Comparison of ENCODE assay signal across 11 mouse cellular contexts in the genomic region with DNA sequence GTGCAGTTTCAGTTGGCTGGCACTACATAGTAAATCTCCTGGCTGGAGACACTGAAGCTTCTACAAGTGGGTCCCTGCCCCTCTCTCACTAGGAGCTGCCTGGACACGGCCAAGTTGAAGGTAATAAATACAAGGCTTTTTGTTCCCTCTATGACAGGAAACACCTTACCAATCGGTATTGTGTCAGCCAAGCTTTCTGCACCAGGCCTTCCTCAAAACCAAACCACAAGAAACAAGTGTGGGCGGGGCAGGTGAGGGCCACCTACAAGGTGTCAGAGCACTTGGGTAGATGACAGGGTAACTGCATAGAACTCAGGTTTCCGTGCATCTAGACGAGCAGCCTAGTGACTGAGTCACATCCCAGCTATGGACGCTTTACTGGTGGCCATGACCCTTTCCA. TPM values are rescaled to one million over a fixed set of nuclear protein-coding genes. Genes with fewer than 3 reads are reported as not detected.
DNase-seq lines count a peak whose midpoint lies in the region; ATAC-seq and TF ChIP-seq lines count a peak whose summit lies in the region.
"Had no signal": no experiment of that assay in that cellular context is flagged by ENCODE, and none has a peak within 500 bp of the region (broad histone marks: within the 10 kb centered on the region; RNA-seq: fewer than 3 reads in every experiment).

No protein-coding gene starts in this region.

- no peak for TF ChIP-seq POLR2A in small intestine, adult 2 months (IDR thresholded peaks at IDR 0.05; ENCODE audit: low read depth, low read length)
- no peak for TF ChIP-seq POLR2A in cerebellum, adult 2 months (IDR thresholded peaks at IDR 0.05; ENCODE audit: borderline replicate concordance, insufficient read depth, low read length)

- TF ChIP-seq CTCF in small intestine, adult 2 months (IDR thresholded peaks at IDR 0.05; ENCODE audit: extremely low read depth, insufficient read length, insufficient replicate concordance, low read depth, low read length), result no peak
- no peak for TF ChIP-seq CTCF in left cerebral cortex, adult 2 months (IDR thresholded peaks at IDR 0.05)
- TF ChIP-seq CTCF in cerebellum, adult 2 months (IDR thresholded peaks at IDR 0.05; ENCODE audit: borderline replicate concordance, insufficient read depth, low read depth, low read length), result no peak

- WGBS in embryonic facial prominence, embryonic 13.5 days, result 85% methylated on average over 6 of the region's 6 CpGs
- 90% methylated on average over 6 of the region's 6 CpGs for WGBS in embryonic facial prominence, embryonic 10.5 days
- WGBS in small intestine, adult 2 months, result 62% methylated on average over 6 of the region's 6 CpGs
- WGBS in hindbrain, embryonic 10.5 days, result 93% methylated on average over 6 of the region's 6 CpGs
- WGBS in cerebellum, adult 2 months, result 88% methylated on average over 6 of the region's 6 CpGs

- no peak for ATAC-seq in embryonic facial prominence, embryonic 13.5 days (ENCODE audit: insufficient number of reproducible peaks, insufficient read depth, low FRiP score, low TSS enrichment, low read depth)
- peak; percentile 37 for ATAC-seq in granulocyte monocyte progenitor cell, adult 5-6 weeks (replicated peaks; ENCODE audit: poor library complexity, severe bottlenecking)

- H3K27ac ChIP-seq in embryonic facial prominence, embryonic 13.5 days, result 0 out of 2 replicates have a peak overlapping the region, but pooled peaks have one; percentile 95
- H3K27ac ChIP-seq in embryonic facial prominence, embryonic 10.5 days (replicated peaks), result no peak overlapping the region
- peak overlapping the region; percentile 85 for H3K27ac ChIP-seq in small intestine, adult 2 months (ENCODE audit: insufficient read depth, low read depth, low read length)
- no peak overlapping the region for H3K27ac ChIP-seq in hindbrain, embryonic 10.5 days
- no peak overlapping the region for H3K27ac ChIP-seq in left cerebral cortex, adult 2 months
- no peak overlapping the region for H3K27ac ChIP-seq in cerebellum, adult 2 months (ENCODE audit: insufficient read depth, low read length)
- H3K27ac ChIP-seq: kidney, embryonic 15.5 days; neural tube, embryonic 12.5 days had no signal

- H3K9me3 ChIP-seq in embryonic facial prominence, embryonic 13.5 days, result no peaks in the 10 kb centered on the region
- no peaks in the 10 kb centered on the region for H3K9me3 ChIP-seq in embryonic facial prominence, embryonic 10.5 days
- no peaks in the 10 kb centered on the region for H3K9me3 ChIP-seq in hindbrain, embryonic 10.5 days
- H3K9me3 ChIP-seq: kidney, embryonic 15.5 days; neural tube, embryonic 12.5 days had no signal

- peaks cover 63% of the 10 kb centered on the region for H3K36me3 ChIP-seq in embryonic facial prominence, embryonic 13.5 days
- H3K36me3 ChIP-seq in embryonic facial prominence, embryonic 10.5 days (replicated peaks), result peaks cover 72% of the 10 kb centered on the region
- H3K36me3 ChIP-seq in small intestine, adult 2 months (ENCODE audit: control insufficient read depth, insufficient read depth, low read length), result peaks cover 40% of the 10 kb centered on the region
- H3K36me3 ChIP-seq in hindbrain, embryonic 10.5 days, result peaks cover 74% of the 10 kb centered on the region

- no peak overlapping the region for H3K9ac ChIP-seq in embryonic facial prominence, embryonic 13.5 days
- H3K9ac ChIP-seq: kidney, embryonic 15.5 days; neural tube, embryonic 12.5 days had no signal

- intact Hi-C loops in left cerebral cortex, adult 2 months (cut with DNase I), result no loop called here

- H3K4me3 ChIP-seq in embryonic facial prominence, embryonic 13.5 days, result no peak overlapping the region
- no peak overlapping the region for H3K4me3 ChIP-seq in embryonic facial prominence, embryonic 10.5 days
- no peak overlapping the region for H3K4me3 ChIP-seq in small intestine, adult 2 months (ENCODE audit: low read depth, low read length)
- H3K4me3 ChIP-seq in hindbrain, embryonic 10.5 days, result no peak overlapping the region
- H3K4me3 ChIP-seq in left cerebral cortex, adult 2 months, result no peak overlapping the region
- H3K4me3 ChIP-seq in cerebellum, adult 2 months (replicated peaks; ENCODE audit: insufficient read depth, low read depth, low read length), result no peak overlapping the region
- H3K4me3 ChIP-seq: kidney, embryonic 15.5 days; neural tube, embryonic 12.5 days had no signal

- no peak for DNase-seq in embryonic facial prominence, embryonic 10.5 days (ENCODE audit: low spot score)
- peak; percentile 90 for DNase-seq in 416B (ENCODE audit: low read depth)
- DNase-seq in hindbrain, embryonic 10.5 days (ENCODE audit: low spot score), result no peak
- DNase-seq in left cerebral cortex, adult 2 months (ENCODE audit: extremely low spot score in 1 of 2, low spot score in 2 of 2), result no peak
- DNase-seq in cerebellum, adult 2 months, result no peak
- DNase-seq: heart, postnatal 10 days had no signal

- H3K4me1 ChIP-seq in embryonic facial prominence, embryonic 13.5 days, result peaks cover 43% of the 10 kb centered on the region
- peaks cover 43% of the 10 kb centered on the region for H3K4me1 ChIP-seq in embryonic facial prominence, embryonic 10.5 days
- peaks cover 30% of the 10 kb centered on the region for H3K4me1 ChIP-seq in small intestine, adult 2 months (ENCODE audit: control insufficient read depth, insufficient read depth, insufficient read length, low read length)
- peaks cover 49% of the 10 kb centered on the region for H3K4me1 ChIP-seq in hindbrain, embryonic 10.5 days (replicated peaks)
- peaks cover 2% of the 10 kb centered on the region; the same call in 1 of the 2 replicates for H3K4me1 ChIP-seq in cerebellum, adult 2 months (ENCODE audit: control insufficient read depth, insufficient read depth, low read length)

- H3K4me2 ChIP-seq in embryonic facial prominence, embryonic 13.5 days, result no peak overlapping the region
- H3K4me2 ChIP-seq: kidney, embryonic 15.5 days; neural tube, embryonic 12.5 days had no signal

- H3K27me3 ChIP-seq in embryonic facial prominence, embryonic 13.5 days, result no peaks in the 10 kb centered on the region
- H3K27me3 ChIP-seq in embryonic facial prominence, embryonic 10.5 days (replicated peaks; ENCODE audit: low read depth, poor library complexity, severe bottlenecking), result no peaks in the 10 kb centered on the region
- no peaks in the 10 kb centered on the region for H3K27me3 ChIP-seq in small intestine, adult 2 months (ENCODE audit: control insufficient read depth, insufficient read depth, low read length)
- H3K27me3 ChIP-seq in hindbrain, embryonic 10.5 days (ENCODE audit: insufficient read depth, poor library complexity, severe bottlenecking), result no peaks in the 10 kb centered on the region
- H3K27me3 ChIP-seq in cerebellum, adult 2 months (ENCODE audit: control insufficient read depth, insufficient read depth, low read length), result no peaks in the 10 kb centered on the region
- H3K27me3 ChIP-seq: kidney, embryonic 15.5 days; neural tube, embryonic 12.5 days had no signal

RNA-seq across cellular contexts. Expression of gene Ncf1, which starts 7.4 kb away (rescaled TPM):
- polyA plus RNA-seq in embryonic facial prominence, embryonic 13.5 days (2015; fragmentation: Nextera tagmentation; extraction: Ambion mirVana), result 4.4 and 5.2 TPM in 2 replicates
- 1.8 and 2.0 TPM in 2 replicates for polyA plus RNA-seq in embryonic facial prominence, embryonic 10.5 days (2016; fragmentation: Nextera tagmentation; extraction: Ambion mirVana)
- 163 and 170 TPM in 2 replicates for total RNA-seq in granulocyte monocyte progenitor cell, adult 5-6 weeks (2014; fragmentation: Nextera tagmentation)
- 165 and 177 TPM in 2 replicates for total RNA-seq in granulocyte monocyte progenitor cell, adult 5-6 weeks (2017)
- polyA plus RNA-seq in small intestine, adult 2 months (2012; rRNA removed), result 14.3 and 18.9 TPM in 2 replicates
- 2.6 and 3.1 TPM in 2 replicates for polyA plus RNA-seq in hindbrain, embryonic 10.5 days (2016; fragmentation: Nextera tagmentation; extraction: Ambion mirVana)
- total RNA-seq in left cerebral cortex, adult 2 months (2021), result 10 to 100 TPM in 1 of 2 experiments, 1 to 10 TPM in 1; 8.1 to 10.2 TPM
- polyA plus RNA-seq in cerebellum, adult 2 months (2012; rRNA removed), result 2.5 and 3.0 TPM in 2 replicates

RNA-seq across cellular contexts. Expression of gene Gtf2ird2, which starts 53.0 kb away (rescaled TPM):
- polyA plus RNA-seq in embryonic facial prominence, embryonic 13.5 days (2015; fragmentation: Nextera tagmentation; extraction: Ambion mirVana), result 12.6 and 13.0 TPM in 2 replicates
- polyA plus RNA-seq in embryonic facial prominence, embryonic 10.5 days (2016; fragmentation: Nextera tagmentation; extraction: Ambion mirVana), result 8.1 and 8.5 TPM in 2 replicates
- 1.3 and 15.1 TPM in 2 replicates for total RNA-seq in granulocyte monocyte progenitor cell, adult 5-6 weeks (2014; fragmentation: Nextera tagmentation)
- total RNA-seq in granulocyte monocyte progenitor cell, adult 5-6 weeks (2017), result 3.9 and 5.0 TPM in 2 replicates
- 2.6 and 3.5 TPM in 2 replicates for polyA plus RNA-seq in small intestine, adult 2 months (2012; rRNA removed)
- 6.8 and 9.3 TPM in 2 replicates for polyA plus RNA-seq in hindbrain, embryonic 10.5 days (2016; fragmentation: Nextera tagmentation; extraction: Ambion mirVana)
- total RNA-seq in left cerebral cortex, adult 2 months (2021), result 10 to 100 TPM; 17.7 to 20.1 TPM
- polyA plus RNA-seq in cerebellum, adult 2 months (2012; rRNA removed), result 17.6 and 18.4 TPM in 2 replicates

Comparison
In these comparisons a context has a peak if more than half of its experiments do, and no peak if none do; other contexts are left out.
1. H3K27ac ChIP-seq: peak in embryonic facial prominence, embryonic 13.5 days (single experiment) and small intestine, adult 2 months (single experiment); none in embryonic facial prominence, embryonic 10.5 days (single experiment), hindbrain, embryonic 10.5 days (single experiment), left cerebral cortex, adult 2 months (single experiment) and cerebellum, adult 2 months (single experiment).